Mouse (Mus musculus) heart, embryonic 16.5 days (tissue): ENCODE data around the gene Arhgap15. TPM values are rescaled to one million over a fixed set of nuclear protein-coding genes. Genes with fewer than 3 reads are reported as not detected.

ENCODE experiments used
- ATAC-seq: fragments of 200-750 bp; cut with Nextera tagmentation; replicated peaks from 2 replicates; pipeline ENCODE4 v1.8.0; 2017; ENCODE audit warnings: moderate number of reproducible peaks; ENCODE audit not compliant: insufficient read depth, low FRiP score; ENCODE audit errors: extremely low read depth
- H3K27ac ChIP-seq: fragments of 300-500 bp; sonication (generic); 2 replicates; pipeline ENCODE4 v1.5.1; 2014; ENCODE audit warnings: mild to moderate bottlenecking, low read length, control low read depth, moderate library complexity
- H3K27me3 ChIP-seq: fragments of 300-500 bp; sonication (generic); 2 replicates; pipeline ENCODE4 v1.6.1; 2014; ENCODE audit warnings: low read length, mixed read lengths; ENCODE audit not compliant: control insufficient read depth, insufficient read depth
- H3K36me3 ChIP-seq: fragments of 300-500 bp; sonication (generic); 2 replicates; pipeline ENCODE4 v1.6.1; 2014; ENCODE audit not compliant: control insufficient read depth, insufficient read depth
- H3K4me1 ChIP-seq: fragments of 300-500 bp; sonication (generic); 2 replicates; pipeline ENCODE4 v1.6.1; 2014; ENCODE audit warnings: low read length, mixed read lengths; ENCODE audit not compliant: control insufficient read depth, insufficient read depth
- H3K4me2 ChIP-seq: fragments of 300-500 bp; sonication (generic); 2 replicates; pipeline ENCODE4 v1.6.1; 2014; ENCODE audit warnings: low read depth, mild to moderate bottlenecking, control low read depth, low read length
- H3K4me3 ChIP-seq: fragments of 300-500 bp; sonication (generic); 2 replicates; pipeline ENCODE4 v1.5.1; 2014; ENCODE audit warnings: mild to moderate bottlenecking, control low read depth, low read length
- H3K9ac ChIP-seq: fragments of 300-500 bp; sonication (generic); 2 replicates; pipeline ENCODE4 v1.6.1; 2014; ENCODE audit warnings: low read length, control low read depth
- H3K9me3 ChIP-seq: fragments of 300-500 bp; sonication (generic); replicated peaks from 2 replicates; pipeline ENCODE4 v1.6.1; 2016; ENCODE audit warnings: low read length; ENCODE audit not compliant: control insufficient read depth
- WGBS: fragments of 180-500 bp; shearing (Covaris S2); extraction: QIAGEN DNeasy Blood & Tissue Kit; methylation state at CpG from one replicate; pipeline ENCODE4 v1.1.7; 2014; 5-methylcytosine and 5-hydroxymethylcytosine counted together
- polyA plus RNA-seq: library from polyadenylated mRNA; unstranded; fragments of >200 nt; fragmentation: Nextera tagmentation; extraction: Ambion mirVana; gene quantifications from 2 replicates; pipeline ENCODE4 v1.2.1, GENCODE M21; 2015

Arhgap15 gene
- polyA plus RNA-seq, 1 experiment from 2014 or later = 7.2 TPM

GRCm38 (mm10) chr2:43766200-43766599 is 17.6 kb downstream of the Arhgap15 start:
- 71% methylated on average over 3 of the region's 3 CpGs for WGBS
- H3K27me3 ChIP-seq = no peaks in the 10 kb centered on the region

GRCm38 (mm10) chr2:43769850-43770570 is 21.4 kb downstream of the Arhgap15 start:
- no peaks in the 10 kb centered on the region for H3K9me3 ChIP-seq
- H3K4me2 ChIP-seq = no peak overlapping the region
- no peak overlapping the region for H3K9ac ChIP-seq
- H3K27me3 ChIP-seq = no peaks in the 10 kb centered on the region
- no peak overlapping the region for H3K27ac ChIP-seq
- H3K4me3 ChIP-seq = no peak overlapping the region
- no peaks in the 10 kb centered on the region for H3K4me1 ChIP-seq
- ATAC-seq = no peak
- WGBS = 92% methylated on average over 2 of the region's 2 CpGs
- no peaks in the 10 kb centered on the region for H3K36me3 ChIP-seq

More at GRCm38 (mm10) chr2:43766200-43766599, 17.6 kb downstream of the Arhgap15 start:
- no peak overlapping the region for H3K4me3 ChIP-seq
- H3K9me3 ChIP-seq = no peaks in the 10 kb centered on the region
- ATAC-seq = no peak
- H3K9ac ChIP-seq = no peak overlapping the region
- no peaks in the 10 kb centered on the region for H3K4me1 ChIP-seq
- no peaks in the 10 kb centered on the region for H3K36me3 ChIP-seq
- no peak overlapping the region for H3K27ac ChIP-seq
- H3K4me2 ChIP-seq = no peak overlapping the region

DNA sequence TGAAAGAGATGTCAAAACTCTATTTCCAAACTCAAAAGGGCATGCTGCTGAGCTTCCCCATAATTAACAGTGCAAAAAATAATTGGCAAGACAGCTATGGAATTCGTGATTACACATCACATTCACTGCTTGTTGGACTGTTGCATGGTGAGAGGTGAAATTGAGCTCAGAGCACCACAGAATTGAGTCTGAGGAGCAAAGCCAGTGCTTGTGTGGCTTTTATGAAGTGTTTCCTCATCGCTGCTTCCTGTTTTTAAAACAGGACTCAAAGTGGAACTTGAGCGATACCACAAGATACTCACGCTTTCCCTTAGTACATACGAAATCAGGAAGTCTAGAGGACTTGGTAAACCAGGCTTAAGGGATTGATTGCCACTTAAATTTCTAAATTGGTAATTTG is 24.0 kb downstream of the Arhgap15 start:
- H3K27me3 ChIP-seq = no peaks in the 10 kb centered on the region
- no peak overlapping the region for H3K27ac ChIP-seq
- H3K9me3 ChIP-seq = no peaks in the 10 kb centered on the region
- no peak overlapping the region for H3K4me2 ChIP-seq
- no peaks in the 10 kb centered on the region for H3K36me3 ChIP-seq
- H3K9ac ChIP-seq = no peak overlapping the region
- H3K4me3 ChIP-seq = no peak overlapping the region
- no peaks in the 10 kb centered on the region for H3K4me1 ChIP-seq
- 62% methylated on average over 5 of the region's 5 CpGs for WGBS
- no peak for ATAC-seq

DNA sequence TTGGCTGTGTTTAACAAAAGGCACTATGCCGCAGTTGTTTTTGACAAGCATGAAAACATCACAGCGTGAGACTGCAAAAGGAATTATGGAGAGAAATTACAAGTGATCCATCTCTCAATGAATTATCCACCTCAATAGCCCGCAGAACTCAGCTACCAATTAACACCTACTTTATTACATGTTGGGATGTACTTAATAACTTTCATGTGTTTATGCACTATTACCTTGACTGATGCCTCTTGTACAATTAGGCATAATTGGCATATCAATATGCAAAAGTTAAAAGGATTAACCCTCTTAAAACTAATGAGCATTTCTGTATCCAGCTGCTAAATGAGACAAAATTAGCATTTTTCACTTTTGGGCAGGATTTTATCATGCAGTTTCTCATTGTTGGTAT is 33.5 kb downstream of the Arhgap15 start:
- Histone ChIP-seq H3K27me3 (no peaks in the 10 kb centered on the region), H3K9ac (no peak overlapping the region)

DNA sequence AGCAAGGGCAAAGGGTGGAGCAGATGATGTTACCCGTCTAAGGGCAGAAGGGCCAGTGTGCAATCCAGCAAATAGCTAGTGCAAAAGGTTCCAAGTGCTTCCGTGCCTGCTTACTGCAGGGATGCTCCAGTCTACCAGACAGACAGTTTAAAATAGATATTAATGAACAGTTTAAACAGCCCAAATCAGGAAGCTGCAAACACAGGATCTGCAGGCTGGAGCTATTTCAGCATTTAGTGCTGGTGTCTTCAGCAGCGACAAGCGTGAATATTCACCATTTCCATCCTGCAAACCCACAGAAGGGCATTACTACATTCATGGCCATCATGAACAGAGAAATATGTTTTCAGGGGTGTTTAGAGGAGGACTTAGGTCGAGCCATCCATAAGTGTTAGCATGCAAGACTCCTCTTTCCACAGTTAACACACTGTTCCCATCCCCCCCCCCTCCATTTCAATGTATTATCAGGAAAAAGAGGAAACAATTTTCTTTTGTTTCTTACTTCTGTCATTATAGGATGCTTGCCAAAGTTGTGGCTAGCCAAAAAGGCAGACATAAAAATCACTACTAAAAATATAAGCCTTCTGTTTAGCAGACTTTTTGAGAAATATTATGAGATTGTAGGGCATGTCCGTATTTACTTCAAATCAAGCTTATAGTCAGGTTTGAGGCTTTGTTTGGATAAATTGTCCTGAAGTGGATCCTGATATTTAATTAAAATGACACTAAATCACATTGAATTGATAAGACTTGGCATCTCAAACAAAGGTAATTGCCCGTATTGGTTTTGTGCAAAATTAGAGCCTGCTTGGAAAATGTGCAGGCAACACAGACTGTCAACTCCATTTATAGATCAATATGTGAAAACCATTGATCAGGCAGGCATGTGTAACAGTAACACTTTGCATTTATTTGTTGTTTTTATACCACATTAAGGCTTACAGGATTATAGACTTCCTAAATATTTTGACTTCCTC is 35.4 kb downstream of the Arhgap15 start:
- Histone ChIP-seq H3K4me2 (no peak overlapping the region), H3K4me1 (no peaks in the 10 kb centered on the region), H3K36me3 (no peaks in the 10 kb centered on the region), H3K9me3 (no peaks in the 10 kb centered on the region), H3K27me3 (no peaks in the 10 kb centered on the region), H3K4me3 (no peak overlapping the region), H3K9ac (no peak overlapping the region), H3K27ac (no peak overlapping the region)
- no peak for ATAC-seq
- WGBS = 55% methylated on average over 7 of the region's 7 CpGs

More for the DNA sequence above, 33.5 kb downstream of the Arhgap15 start:
- Histone ChIP-seq H3K4me2 (no peak overlapping the region), H3K36me3 (no peaks in the 10 kb centered on the region), H3K4me1 (no peaks in the 10 kb centered on the region), H3K27ac (no peak overlapping the region), H3K4me3 (no peak overlapping the region), H3K9me3 (no peaks in the 10 kb centered on the region)
- no peak for ATAC-seq
- WGBS = 83% methylated on average over 3 of the region's 3 CpGs

- H3K27ac ChIP-seq = no peak overlapping the region
- H3K4me3 ChIP-seq = no peak overlapping the region
- no peaks in the 10 kb centered on the region for H3K36me3 ChIP-seq
- H3K9ac ChIP-seq = no peak overlapping the region
- ATAC-seq = no peak
- H3K4me1 ChIP-seq = no peaks in the 10 kb centered on the region
- H3K4me2 ChIP-seq = no peak overlapping the region
- no peaks in the 10 kb centered on the region for H3K27me3 ChIP-seq
- H3K9me3 ChIP-seq = no peaks in the 10 kb centered on the region
- 59% methylated on average over 3 of the region's 3 CpGs for WGBS
Measured at GRCm38 (mm10) chr2:43786101-43786500, 37.5 kb downstream of the Arhgap15 start.

DNA sequence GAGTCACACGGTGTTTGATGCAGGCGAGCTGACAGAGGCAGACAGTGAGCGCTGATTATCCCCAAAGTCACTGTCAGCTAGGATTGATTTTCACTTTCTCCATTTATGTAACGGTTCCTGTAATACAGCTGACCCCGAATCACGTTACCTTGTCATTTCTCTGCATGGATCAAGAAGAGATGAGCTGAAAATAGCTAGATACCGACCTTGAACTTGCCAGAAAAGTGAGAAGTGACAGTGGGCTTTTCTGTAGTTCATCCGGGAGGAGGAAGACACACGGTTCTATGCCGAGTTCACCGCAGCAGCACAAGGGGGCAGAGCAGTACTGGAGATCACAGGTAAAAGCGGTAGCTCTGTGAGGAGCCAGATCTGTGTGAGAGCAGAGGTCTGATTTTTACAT is 38.5 kb downstream of the Arhgap15 start:
- H3K9ac ChIP-seq = no peak overlapping the region
- H3K4me1 ChIP-seq = no peaks in the 10 kb centered on the region
- H3K9me3 ChIP-seq = no peaks in the 10 kb centered on the region
- H3K4me3 ChIP-seq = no peak overlapping the region
- WGBS = 46% methylated on average over 12 of the region's 12 CpGs
- H3K36me3 ChIP-seq = no peaks in the 10 kb centered on the region
- H3K4me2 ChIP-seq = no peak overlapping the region
- H3K27me3 ChIP-seq = no peaks in the 10 kb centered on the region
- no peak for ATAC-seq
- H3K27ac ChIP-seq = no peak overlapping the region

DNA sequence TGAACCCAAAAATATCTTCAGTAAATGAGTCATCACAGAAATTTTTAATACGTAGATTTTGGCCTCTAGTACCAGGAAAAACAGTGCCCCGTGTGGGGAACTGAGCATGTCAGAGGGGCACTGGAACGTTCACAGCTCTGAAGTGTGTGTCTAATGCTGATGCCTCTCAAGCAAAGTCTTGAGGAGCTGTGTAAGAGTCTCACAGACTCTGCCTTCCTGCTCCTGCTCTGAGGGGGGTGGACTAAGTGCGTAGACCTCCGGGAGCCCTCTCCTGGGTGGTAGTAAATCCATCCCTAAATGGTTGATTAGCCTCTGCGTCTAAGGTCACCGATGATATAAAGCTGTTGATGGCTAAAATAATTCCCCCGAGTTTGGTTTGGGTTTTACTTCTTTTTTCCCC is 39.9 kb downstream of the Arhgap15 start:
- H3K4me1 ChIP-seq = no peaks in the 10 kb centered on the region
- no peak overlapping the region for H3K4me2 ChIP-seq
- H3K36me3 ChIP-seq = no peaks in the 10 kb centered on the region
- H3K4me3 ChIP-seq = no peak overlapping the region
- no peaks in the 10 kb centered on the region for H3K9me3 ChIP-seq
- ATAC-seq = no peak
- 61% methylated on average over 8 of the region's 8 CpGs for WGBS
- no peak overlapping the region for H3K9ac ChIP-seq
- H3K27me3 ChIP-seq = no peaks in the 10 kb centered on the region
- H3K27ac ChIP-seq = no peak overlapping the region
